Mouse (Mus musculus) c-Kit-positive CD71-negative TER-119-negative erythroid progenitor cells, embryonic 14.5 days (primary cell): Measurements from ENCODE around the gene Wdr83.
"Not testable (repeated sequence)": the region's sequence is repeated elsewhere in the genome, so short reads cannot be mapped to it uniquely, and the experiment has no call there.

Experiments used
- DNase-seq: peaks from one replicate; pipeline ENCODE4 v3.0.0-alpha.2; 2013; ENCODE audit warnings: low read depth

Gene Wdr83

DNA sequence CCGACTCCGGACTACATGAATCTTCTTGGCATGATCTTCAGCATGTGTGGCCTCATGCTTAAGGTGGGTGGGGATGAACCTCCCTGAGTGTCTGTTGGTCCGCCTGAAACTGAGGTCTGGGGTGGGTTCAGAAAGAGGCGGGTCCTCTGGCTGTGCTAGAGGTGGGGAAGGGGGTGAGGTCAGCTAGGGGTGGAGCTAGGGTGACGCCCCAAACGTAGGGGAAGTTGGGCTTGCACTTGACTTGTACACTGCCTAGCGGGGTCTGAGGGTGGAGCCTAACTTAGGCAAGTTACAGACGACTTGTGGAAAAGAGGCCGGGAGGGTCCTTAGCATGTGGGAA, at the start of gene Wdr83:
TSS of gene Wdr83 (minus strand) at position 91 of the 340 bp plus-strand sequence.
- peak; percentile 82 for DNase-seq

DNA sequence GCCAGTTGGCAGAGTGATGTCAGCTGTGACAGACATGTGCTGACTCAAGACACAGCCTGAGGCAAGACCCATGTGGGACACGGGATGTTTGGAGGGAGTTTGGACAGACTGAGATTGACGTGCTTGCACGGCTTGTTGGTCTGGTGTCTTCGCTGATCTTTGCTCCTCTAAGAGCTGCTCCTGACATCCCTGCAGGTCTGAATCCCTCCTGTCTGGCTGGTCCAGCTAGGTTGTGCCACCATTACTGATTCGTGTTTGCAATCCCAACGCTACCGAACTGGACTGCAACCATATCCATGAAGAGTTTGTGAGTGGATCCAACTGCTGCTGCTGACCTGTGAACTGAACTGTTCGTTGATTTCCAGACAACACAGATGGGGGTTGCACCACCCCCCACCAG, 42.6 kb upstream of the Wdr83 start:
- no peak for DNase-seq

GRCm38 (mm10) chr8:85122995-85123394, 41.9 kb upstream of the Wdr83 start, which contains the start of gene Zfp791:
Gene Zfp791, minus strand, starts transcription at chr8:85123095.
- no peak for DNase-seq

DNA sequence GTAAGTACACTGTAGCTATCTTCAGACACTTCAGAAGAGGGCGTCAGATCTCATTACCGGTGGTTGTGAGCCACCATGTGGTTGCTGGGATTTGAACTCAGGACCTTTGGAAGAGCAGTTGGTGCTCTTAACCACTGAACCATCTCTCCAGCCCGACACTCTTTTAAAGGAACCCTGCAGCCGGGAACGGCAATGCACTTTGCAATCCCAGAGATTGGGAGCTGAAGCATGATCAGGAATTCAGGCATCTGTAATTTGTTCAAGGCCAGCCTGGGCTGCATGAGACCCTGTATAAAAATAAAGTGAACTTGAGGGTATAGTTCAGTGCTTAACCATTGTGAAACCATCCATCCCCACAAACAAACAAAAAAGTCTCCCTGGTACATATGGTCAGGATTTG, 39.1 kb upstream of the Wdr83 start:
- DNase-seq = not testable (repeated sequence)

- DNase-seq = peak; percentile 16
These were observed 38.2 kb upstream of the Wdr83 start for GRCm38 (mm10) chr8:85119052-85119981.

- DNase-seq = no peak
These were observed 35.9 kb upstream of the Wdr83 start for GRCm38 (mm10) chr8:85116984-85117383.

DNA sequence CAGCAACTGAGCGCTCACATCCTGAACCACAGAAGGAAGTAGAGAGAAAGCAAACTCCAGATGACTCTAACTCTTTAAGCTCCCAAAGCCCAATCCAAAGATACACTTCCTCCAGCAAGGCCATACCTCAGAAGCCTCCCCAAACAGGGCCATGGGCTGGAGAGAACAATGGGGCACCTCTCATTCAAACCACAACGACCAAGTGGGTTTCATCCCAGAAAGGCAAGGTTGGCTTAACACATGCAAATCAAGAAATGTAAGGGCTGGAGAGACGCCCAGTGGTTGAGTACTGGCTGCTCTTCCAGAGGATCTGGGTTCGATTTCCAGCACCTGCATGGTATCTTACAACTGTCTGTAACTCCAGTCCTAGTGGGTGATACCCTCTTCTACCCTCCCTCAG, 34.4 kb upstream of the Wdr83 start:
- no peak for DNase-seq

GRCm38 (mm10) chr8:85113241-85113640, 32.1 kb upstream of the Wdr83 start:
- DNase-seq = no peak

- DNase-seq = no peak
These were observed 19.1 kb upstream of the Wdr83 start for GRCm38 (mm10) chr8:85100076-85100665.

GRCm38 (mm10) chr8:85096850-85097249, 15.7 kb upstream of the Wdr83 start:
- no peak for DNase-seq

GRCm38 (mm10) chr8:85096196-85096595, 15.1 kb upstream of the Wdr83 start:
- DNase-seq = no peak

DNA sequence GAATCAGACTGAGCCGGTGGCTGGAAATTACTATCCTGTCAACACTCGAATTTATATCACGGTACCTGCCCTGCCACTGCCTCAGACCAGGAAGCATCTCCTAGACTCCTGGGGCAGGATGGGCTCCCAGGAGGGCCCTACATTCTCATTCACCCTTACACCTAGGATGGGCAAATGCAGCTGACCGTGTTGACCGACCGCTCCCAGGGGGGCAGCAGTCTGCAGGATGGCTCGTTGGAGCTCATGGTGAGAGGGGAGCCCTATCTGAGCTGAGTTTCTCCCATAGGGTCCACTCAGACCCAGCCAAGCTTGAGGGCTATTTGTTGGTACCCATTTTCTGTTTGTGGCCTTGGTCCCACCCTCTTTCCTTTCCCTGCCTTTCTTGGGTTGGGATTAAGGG, 14.5 kb upstream of the Wdr83 start:
- no peak for DNase-seq

- no peak for DNase-seq
These were observed 13.9 kb upstream of the Wdr83 start for GRCm38 (mm10) chr8:85095051-85095450.

- DNase-seq = no peak
These were observed 10.5 kb upstream of the Wdr83 start for GRCm38 (mm10) chr8:85091526-85092090.

GRCm38 (mm10) chr8:85090856-85091255, 9.8 kb upstream of the Wdr83 start:
- no peak for DNase-seq

- DNase-seq = no peak
These were observed 7.7 kb upstream of the Wdr83 start for GRCm38 (mm10) chr8:85088771-85089170.

- no peak for DNase-seq
These were observed 5.1 kb upstream of the Wdr83 start for GRCm38 (mm10) chr8:85086238-85086637.

- DNase-seq = no peak
These were observed 3.5 kb upstream of the Wdr83 start for GRCm38 (mm10) chr8:85084633-85085032.

DNA sequence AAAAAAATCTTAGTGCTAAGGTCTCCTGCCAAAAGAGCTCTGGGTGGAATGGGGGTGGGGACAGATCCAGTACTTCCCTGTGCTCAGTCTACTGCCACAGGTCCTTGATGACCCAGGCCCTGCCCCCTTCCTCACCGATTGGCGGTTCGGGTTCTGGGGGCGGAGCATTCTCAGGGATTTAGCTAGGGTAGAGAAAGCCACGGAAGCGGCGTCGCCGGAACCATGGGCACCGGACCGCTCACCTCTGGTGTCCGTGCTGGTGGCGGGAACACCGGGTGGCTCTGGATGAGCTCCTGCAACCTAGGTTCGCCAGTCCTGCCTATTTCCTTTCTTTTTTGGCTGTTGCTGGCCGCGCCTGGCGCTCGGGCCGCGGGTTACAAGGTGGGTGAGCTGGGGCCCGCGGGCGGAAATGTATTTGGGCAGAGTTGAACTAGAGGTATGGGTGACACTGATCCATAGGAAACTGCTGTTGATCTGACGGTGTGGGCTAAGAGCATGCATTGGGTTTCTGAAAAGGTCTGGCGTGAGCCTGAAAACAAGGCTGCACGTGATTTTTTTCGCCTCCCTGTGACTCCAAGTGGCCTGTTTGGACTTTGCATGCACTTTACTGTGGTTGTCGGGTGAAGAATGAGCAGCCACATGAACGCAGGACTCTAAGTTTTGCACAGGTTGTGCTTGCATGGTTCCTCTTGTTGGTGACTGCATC, 2.2 kb upstream of the Wdr83 start, which contains the start of gene Man2b1:
TSS of gene Man2b1 (plus strand) at position 163 of the 706 bp plus-strand sequence.
- DNase-seq = peak; percentile 88

DNA sequence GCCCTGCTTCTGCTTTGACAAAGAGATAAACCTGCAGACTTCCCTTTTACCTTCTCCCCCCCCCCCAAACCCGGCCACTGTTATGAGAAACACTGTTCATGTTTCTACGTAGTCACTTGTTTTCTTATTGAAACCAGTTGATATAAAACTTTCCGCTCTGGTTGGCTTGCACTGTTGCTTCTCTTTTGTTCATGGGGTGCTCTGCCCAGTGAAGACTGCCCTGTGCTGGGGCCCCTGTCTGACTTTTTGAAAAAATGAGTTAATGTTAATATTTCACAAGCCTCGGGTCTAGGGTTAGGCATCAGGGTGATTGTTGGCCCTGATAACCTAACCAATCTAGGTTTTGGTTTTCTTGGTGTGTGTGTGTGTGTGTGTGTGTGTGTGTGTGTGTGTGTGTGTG, 1.1 kb upstream of the Wdr83 start:
- not testable (repeated sequence) for DNase-seq

- peak; percentile 68 for DNase-seq
These were observed 432 bp downstream of the Wdr83 start, which contains the start of gene Wdr83os for GRCm38 (mm10) chr8:85080532-85081215. Gene Wdr83os, plus strand, starts transcription at chr8:85080740.

DNA sequence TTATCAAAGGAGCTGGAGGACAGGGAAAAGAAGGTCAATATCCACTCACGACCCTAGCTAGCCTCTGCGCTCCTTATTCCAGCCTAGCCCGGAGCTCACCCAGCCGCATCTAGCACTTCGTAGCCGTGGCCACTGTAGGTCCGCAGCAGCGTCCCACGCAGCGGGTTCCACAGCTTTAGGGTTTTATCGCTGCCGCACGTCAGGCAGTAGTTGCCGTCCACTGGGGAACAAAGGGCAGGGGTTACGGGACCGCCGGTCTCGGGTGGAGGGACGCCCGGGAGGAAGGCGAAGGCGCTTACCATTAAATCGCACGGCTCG, 933 bp downstream of the Wdr83 start:
- no peak for DNase-seq
